Mouse (Mus musculus) embryonic facial prominence, embryonic 15.5 days (tissue): ENCODE results near the gene Smpd4. TPM values are rescaled to one million over a fixed set of nuclear protein-coding genes. Genes with fewer than 3 reads are reported as not detected.
A peak's percentile ranks its signal among the peaks of the same experiment; 100 is the strongest.

ENCODE experiments used
- ATAC-seq: fragments of 200-750 bp; cut with Nextera tagmentation; 2 replicates; pipeline ENCODE4 v1.8.0; 2017; ENCODE audit warnings: low read depth, moderate TSS enrichment; ENCODE audit not compliant: insufficient number of reproducible peaks, low FRiP score, low TSS enrichment
- H3K27ac ChIP-seq: fragments of 300-500 bp; sonication (generic); replicated peaks from 2 replicates; pipeline ENCODE4 v1.5.1; 2015; ENCODE audit warnings: mild to moderate bottlenecking, inconsistent platforms
- H3K27me3 ChIP-seq: fragments of 300-500 bp; sonication (generic); 2 replicates; pipeline ENCODE4 v1.6.1; 2015; ENCODE audit warnings: inconsistent platforms
- H3K36me3 ChIP-seq: fragments of 300-500 bp; sonication (generic); 2 replicates; pipeline ENCODE4 v1.6.1; 2015; ENCODE audit warnings: mild to moderate bottlenecking, inconsistent platforms
- H3K4me1 ChIP-seq: fragments of 300-500 bp; sonication (generic); 2 replicates; pipeline ENCODE4 v1.6.1; 2015; ENCODE audit warnings: inconsistent platforms
- H3K4me2 ChIP-seq: fragments of 300-500 bp; sonication (generic); replicated peaks from 2 replicates; pipeline ENCODE4 v1.6.1; 2015; ENCODE audit warnings: mild to moderate bottlenecking, inconsistent platforms
- H3K4me3 ChIP-seq: fragments of 300-500 bp; sonication (generic); replicated peaks from 2 replicates; pipeline ENCODE4 v1.5.1; 2015; ENCODE audit warnings: mild to moderate bottlenecking, inconsistent platforms
- H3K9ac ChIP-seq: fragments of 300-500 bp; sonication (generic); 2 replicates; pipeline ENCODE4 v1.6.1; 2015; ENCODE audit warnings: inconsistent platforms
- H3K9me3 ChIP-seq: fragments of 300-500 bp; sonication (generic); replicated peaks from 2 replicates; pipeline ENCODE4 v1.6.1; 2016; ENCODE audit warnings: inconsistent platforms
- WGBS: fragments of 180-500 bp; shearing (Covaris S2); methylation state at CpG from one replicate; pipeline ENCODE4 v1.1.7; 2015; 5-methylcytosine and 5-hydroxymethylcytosine counted together
- polyA plus RNA-seq: library from polyadenylated mRNA; unstranded; fragments of >200 nt; fragmentation: Nextera tagmentation; extraction: Ambion mirVana; gene quantifications from 2 replicates; pipeline ENCODE4 v1.2.1, GENCODE M21; 2015

Smpd4 gene
- polyA plus RNA-seq, 1 experiment from 2014 or later: 32.5 TPM

DNA sequence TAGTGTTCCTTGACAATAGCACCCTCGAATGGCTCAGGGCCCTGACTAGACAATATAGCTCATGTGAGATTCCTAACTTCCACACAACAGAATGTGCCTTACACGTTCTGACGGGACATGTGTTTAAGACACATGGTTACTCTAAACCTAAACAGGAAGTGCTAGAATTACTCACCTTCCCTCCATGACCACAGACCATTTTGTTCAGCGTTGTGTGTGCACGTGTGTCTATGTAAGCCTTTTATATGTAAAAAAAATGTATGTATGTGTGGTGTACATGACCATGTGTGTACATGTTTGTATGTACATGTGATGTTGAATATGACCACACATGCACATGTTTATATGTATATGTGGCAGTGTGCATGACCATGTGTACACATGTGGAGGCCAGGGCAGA lies 2.9 kb upstream of the Smpd4 start:
- 75% methylated on average over 5 of the region's 5 CpGs for WGBS
- Histone ChIP-seq H3K9me3 (no peaks in the 10 kb centered on the region), H3K27ac (no peak overlapping the region), H3K9ac (no peak overlapping the region), H3K27me3 (no peaks in the 10 kb centered on the region), H3K4me2 (no peak overlapping the region), H3K4me1 (peaks cover 17% of the 10 kb centered on the region), H3K36me3 (peaks cover 4% of the 10 kb centered on the region; the same call in 1 of the 2 replicates), H3K4me3 (no peak overlapping the region)
- ATAC-seq: no peak

- ATAC-seq: no peak
- H3K27ac ChIP-seq: no peak overlapping the region
- H3K4me1 ChIP-seq: peaks cover 17% of the 10 kb centered on the region
- H3K4me2 ChIP-seq: 0 out of 2 replicates have a peak overlapping the region, but pooled peaks have one; percentile 22
- no peak overlapping the region for H3K9ac ChIP-seq
- H3K27me3 ChIP-seq: no peaks in the 10 kb centered on the region
- WGBS: 11% methylated on average over 13 of the region's 13 CpGs
- peaks cover 10% of the 10 kb centered on the region; the same call in 1 of the 2 replicates for H3K36me3 ChIP-seq
- no peak overlapping the region; the same call in 1 of the 2 replicates for H3K4me3 ChIP-seq
- H3K9me3 ChIP-seq: no peaks in the 10 kb centered on the region
These were observed 1.1 kb upstream of the Smpd4 start for GRCm38 (mm10) chr16:17617922-17618565.

GRCm38 (mm10) chr16:17621936-17622335 lies 2.8 kb downstream of the Smpd4 start:
- Histone ChIP-seq H3K36me3 (peaks cover 40% of the 10 kb centered on the region), H3K4me3 (no peak overlapping the region), H3K4me1 (peaks cover 17% of the 10 kb centered on the region), H3K4me2 (no peak overlapping the region), H3K27ac (no peak overlapping the region), H3K9me3 (no peaks in the 10 kb centered on the region), H3K9ac (no peak overlapping the region), H3K27me3 (no peaks in the 10 kb centered on the region)
- WGBS: 96% methylated on average over 1 of the region's 1 CpGs
- ATAC-seq: no peak

DNA sequence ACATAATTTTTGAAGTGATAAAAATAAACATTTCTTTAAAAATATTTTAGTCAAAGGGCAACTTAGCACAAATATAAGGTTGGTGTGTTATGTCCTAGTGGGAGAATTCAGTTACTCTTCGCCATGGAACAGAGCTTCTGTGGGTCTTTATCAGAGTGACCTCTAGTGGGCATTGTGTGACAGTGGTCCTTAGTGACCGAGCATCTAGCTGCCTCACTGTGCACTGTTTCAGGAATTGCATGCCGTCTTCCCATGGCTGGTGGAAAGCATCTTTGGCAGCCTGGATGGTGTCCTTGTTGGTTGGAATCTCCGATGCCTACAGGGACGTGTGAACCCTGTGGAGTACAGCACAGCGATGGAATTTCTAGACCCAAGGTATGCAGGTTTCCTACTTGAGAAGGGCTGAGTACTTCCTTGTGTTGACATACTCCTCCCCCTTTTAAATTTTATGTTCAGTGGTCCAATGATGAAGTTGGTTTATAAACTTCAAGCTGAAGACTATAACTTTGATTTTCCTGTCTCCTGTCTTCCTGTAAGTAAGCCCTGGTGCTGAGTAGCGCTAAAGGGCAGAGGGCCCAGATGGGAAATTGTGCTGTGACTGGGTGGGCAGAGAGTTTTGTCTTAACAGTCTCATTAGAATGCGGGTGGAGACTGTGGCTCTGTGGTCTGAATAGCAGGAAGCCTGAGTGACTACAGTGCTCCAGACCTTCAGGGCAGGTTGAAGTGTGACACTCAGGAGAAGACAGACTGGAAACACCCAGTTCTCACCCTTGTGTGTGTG lies 6.5 kb downstream of the Smpd4 start:
- Histone ChIP-seq H3K9me3 (no peaks in the 10 kb centered on the region), H3K4me3 (no peak overlapping the region), H3K9ac (no peak overlapping the region), H3K4me2 (no peak overlapping the region), H3K27ac (no peak overlapping the region), H3K36me3 (peaks cover 76% of the 10 kb centered on the region), H3K27me3 (no peaks in the 10 kb centered on the region), H3K4me1 (peaks cover 2% of the 10 kb centered on the region)
- 0 out of 2 replicates have a peak, but pooled peaks have one; percentile 47 for ATAC-seq
- 73% methylated on average over 8 of the region's 8 CpGs for WGBS

- Histone ChIP-seq H3K36me3 (peaks cover 76% of the 10 kb centered on the region), H3K9me3 (no peaks in the 10 kb centered on the region), H3K4me1 (no peaks in the 10 kb centered on the region), H3K4me2 (no peak overlapping the region), H3K9ac (no peak overlapping the region), H3K27me3 (no peaks in the 10 kb centered on the region), H3K4me3 (no peak overlapping the region), H3K27ac (no peak overlapping the region)
- 95% methylated on average over 5 of the region's 5 CpGs for WGBS
- no peak for ATAC-seq
These were observed 7.1 kb downstream of the Smpd4 start for GRCm38 (mm10) chr16:17626269-17626555.

DNA sequence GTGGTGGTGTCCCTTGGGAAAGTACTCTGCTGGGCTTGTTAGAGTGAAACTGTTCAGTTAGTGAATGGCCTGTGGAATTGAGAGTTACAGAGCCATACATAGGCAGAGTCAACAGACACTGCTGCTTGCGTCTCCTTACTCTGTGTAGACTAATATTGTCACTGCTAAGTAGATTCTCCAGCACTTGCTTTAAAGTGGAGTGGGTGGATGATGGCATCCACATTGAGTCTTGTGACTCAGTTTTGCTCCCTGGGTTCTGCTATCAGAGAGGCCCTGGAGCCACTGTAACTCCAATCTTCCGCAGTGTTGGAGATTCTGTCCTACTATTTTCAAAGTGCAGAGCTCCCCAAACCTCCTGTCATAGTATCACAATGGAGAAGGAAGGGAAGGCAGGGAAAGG lies 13.4 kb downstream of the Smpd4 start:
- H3K9ac ChIP-seq: no peak overlapping the region
- no peak overlapping the region for H3K4me2 ChIP-seq
- H3K4me3 ChIP-seq: no peak overlapping the region
- no peaks in the 10 kb centered on the region for H3K4me1 ChIP-seq
- H3K9me3 ChIP-seq: no peaks in the 10 kb centered on the region
- no peak overlapping the region for H3K27ac ChIP-seq
- H3K27me3 ChIP-seq: no peaks in the 10 kb centered on the region
- H3K36me3 ChIP-seq: peaks cover 81% of the 10 kb centered on the region
- WGBS: 97% methylated on average over 2 of the region's 2 CpGs
- no peak for ATAC-seq

- H3K9ac ChIP-seq: no peak overlapping the region
- H3K36me3 ChIP-seq: peaks cover 81% of the 10 kb centered on the region
- no peak overlapping the region for H3K27ac ChIP-seq
- WGBS: 75% methylated on average over 8 of the region's 8 CpGs
- no peaks in the 10 kb centered on the region for H3K27me3 ChIP-seq
- no peaks in the 10 kb centered on the region for H3K4me1 ChIP-seq
- no peaks in the 10 kb centered on the region for H3K9me3 ChIP-seq
- H3K4me3 ChIP-seq: no peak overlapping the region
- H3K4me2 ChIP-seq: no peak overlapping the region
- no peak; the same call in 1 of the 2 replicates for ATAC-seq
These were observed 14.5 kb downstream of the Smpd4 start for GRCm38 (mm10) chr16:17633481-17634181.

DNA sequence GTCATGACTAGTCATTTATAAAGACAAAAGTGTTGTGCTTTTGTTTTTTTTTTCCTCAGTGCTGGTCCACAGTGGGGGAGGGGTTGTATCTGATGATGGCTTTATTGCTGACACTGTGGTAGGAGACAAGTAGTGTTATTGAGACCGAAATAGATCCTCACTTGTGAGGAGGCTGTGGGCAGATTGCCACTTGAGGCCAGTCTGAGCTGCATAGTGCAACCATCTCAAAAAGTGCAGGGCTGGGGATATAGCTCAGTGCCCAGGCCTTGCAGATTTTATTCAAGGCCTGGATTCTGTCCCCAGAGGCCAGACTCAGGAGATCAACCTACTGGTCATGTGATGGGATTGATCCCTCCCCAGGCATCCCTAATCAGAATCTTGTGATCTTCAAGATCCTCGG lies 17.8 kb downstream of the Smpd4 start:
- ATAC-seq: no peak
- no peak overlapping the region for H3K4me2 ChIP-seq
- WGBS: 80% methylated on average over 2 of the region's 2 CpGs

DNA sequence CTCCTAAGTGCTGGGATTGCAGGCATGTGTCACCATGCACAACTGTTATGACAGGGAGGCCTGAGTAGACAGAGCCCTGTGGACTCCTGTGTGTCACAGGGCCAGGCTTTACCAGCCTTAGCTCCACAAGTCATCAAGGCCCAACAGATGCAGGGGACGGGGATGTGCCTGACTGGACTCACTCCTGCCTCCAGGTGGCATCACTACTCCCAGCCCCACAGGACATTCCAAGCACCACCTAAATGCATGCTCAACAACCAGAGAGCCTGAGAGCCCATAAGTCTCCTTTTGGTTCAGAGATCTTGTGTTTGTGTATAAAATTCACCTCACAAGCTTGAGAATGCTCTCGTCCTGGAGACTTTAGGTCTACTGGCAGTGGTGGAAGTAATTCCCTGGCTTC lies 18.5 kb downstream of the Smpd4 start:
- no peak for ATAC-seq
- no peak overlapping the region for H3K4me3 ChIP-seq
- peaks cover 81% of the 10 kb centered on the region for H3K36me3 ChIP-seq
- no peak overlapping the region for H3K27ac ChIP-seq
- H3K4me2 ChIP-seq: no peak overlapping the region
- H3K4me1 ChIP-seq: no peaks in the 10 kb centered on the region
- H3K9me3 ChIP-seq: no peaks in the 10 kb centered on the region
- H3K9ac ChIP-seq: no peak overlapping the region
- no peaks in the 10 kb centered on the region for H3K27me3 ChIP-seq
- WGBS: 70% methylated on average over 2 of the region's 2 CpGs

More for the DNA sequence above, 17.8 kb downstream of the Smpd4 start:
- Histone ChIP-seq H3K9me3 (no peaks in the 10 kb centered on the region), H3K27ac (no peak overlapping the region), H3K4me1 (no peaks in the 10 kb centered on the region), H3K27me3 (no peaks in the 10 kb centered on the region), H3K4me3 (no peak overlapping the region), H3K36me3 (peaks cover 81% of the 10 kb centered on the region), H3K9ac (no peak overlapping the region)

GRCm38 (mm10) chr16:17638036-17638628 lies 19.0 kb downstream of the Smpd4 start:
- Histone ChIP-seq H3K4me2 (no peak overlapping the region), H3K27me3 (no peaks in the 10 kb centered on the region), H3K9me3 (no peaks in the 10 kb centered on the region), H3K4me3 (no peak overlapping the region), H3K27ac (no peak overlapping the region), H3K9ac (no peak overlapping the region), H3K4me1 (no peaks in the 10 kb centered on the region), H3K36me3 (peaks cover 81% of the 10 kb centered on the region)
- WGBS: 89% methylated on average over 9 of the region's 9 CpGs
- no peak for ATAC-seq

- H3K4me3 ChIP-seq: no peak overlapping the region
- H3K9me3 ChIP-seq: no peaks in the 10 kb centered on the region
- ATAC-seq: no peak
- H3K4me1 ChIP-seq: no peaks in the 10 kb centered on the region
- 92% methylated on average over 3 of the region's 3 CpGs for WGBS
- no peaks in the 10 kb centered on the region for H3K27me3 ChIP-seq
- no peak overlapping the region for H3K4me2 ChIP-seq
- H3K36me3 ChIP-seq: peaks cover 78% of the 10 kb centered on the region
- H3K9ac ChIP-seq: no peak overlapping the region
- no peak overlapping the region for H3K27ac ChIP-seq
These were observed 19.9 kb downstream of the Smpd4 start for GRCm38 (mm10) chr16:17639081-17639480.
